Mouse (Mus musculus): ENCODE measurements around the gene Wdr83os. TPM values are rescaled to one million over a fixed set of nuclear protein-coding genes. Genes with fewer than 3 reads are reported as not detected.
A peak's percentile ranks its signal among the peaks of the same experiment; 100 is the strongest.
"Not testable (repeated sequence)": the region's sequence is repeated elsewhere in the genome, so short reads cannot be mapped to it uniquely, and the experiment has no call there.

Wdr83os gene
- polyA plus RNA-seq, 1 experiment, result 139 TPM

GRCm38 (mm10) chr8:85071514-85072281 lies 8.8 kb upstream of the Wdr83os start, which contains the start of gene Dhps:
Dhps (plus strand) TSS chr8:85071757.
- DNase-seq (ENCODE audit: low read depth, low spot score), result peak; percentile 67
- WGBS, result under 1% methylated on average over 68 of the region's 68 CpGs

- 30% methylated on average over 9 of the region's 9 CpGs for WGBS
Measured at GRCm38 (mm10) chr8:85072364-85072929, 8.1 kb upstream of the Wdr83os start.

GRCm38 (mm10) chr8:85073041-85073612 lies 7.4 kb upstream of the Wdr83os start:
- 93% methylated on average over 15 of the region's 15 CpGs for WGBS
- no peak for DNase-seq (ENCODE audit: low read depth, low spot score)

More at GRCm38 (mm10) chr8:85072364-85072929, 8.1 kb upstream of the Wdr83os start:
- DNase-seq (ENCODE audit: low read depth, low spot score), result no peak

GRCm38 (mm10) chr8:85074167-85074566 lies 6.4 kb upstream of the Wdr83os start:
- DNase-seq (ENCODE audit: low read depth, low spot score), result no peak
- WGBS, result 75% methylated on average over 10 of the region's 10 CpGs

- no peak for DNase-seq (ENCODE audit: low read depth, low spot score)
- WGBS, result 91% methylated on average over 10 of the region's 10 CpGs
Measured at GRCm38 (mm10) chr8:85074617-85075016, 5.9 kb upstream of the Wdr83os start.

- DNase-seq (ENCODE audit: low read depth, low spot score), result no peak
- WGBS, result 79% methylated on average over 9 of the region's 9 CpGs
Measured at GRCm38 (mm10) chr8:85076001-85076400, 4.5 kb upstream of the Wdr83os start.

- WGBS, result 2% methylated on average over 2 of the region's 2 CpGs
- DNase-seq (ENCODE audit: low read depth, low spot score), result peak; percentile 45
Measured at GRCm38 (mm10) chr8:85076993-85077392, 3.5 kb upstream of the Wdr83os start.

GRCm38 (mm10) chr8:85080214-85080531 lies 367 bp upstream of the Wdr83os start:
- no peak for DNase-seq (ENCODE audit: low read depth, low spot score)
- WGBS, result 1% methylated on average over 25 of the region's 25 CpGs

GRCm38 (mm10) chr8:85081216-85081555 lies 646 bp downstream of the Wdr83os start, which contains the start of gene Wdr83:
Wdr83 (minus strand) TSS chr8:85081306.
- under 1% methylated on average over 9 of the region's 9 CpGs for WGBS
- DNase-seq (ENCODE audit: low read depth, low spot score), result peak; percentile 21

GRCm38 (mm10) chr8:85082169-85082568 lies 1.6 kb downstream of the Wdr83os start:
- DNase-seq (ENCODE audit: low read depth, low spot score), result not testable (repeated sequence)
- 76% methylated on average over 4 of the region's 4 CpGs for WGBS

- under 1% methylated on average over 30 of the region's 30 CpGs for WGBS
- DNase-seq (ENCODE audit: low read depth, low spot score), result peak; percentile 94
Measured at GRCm38 (mm10) chr8:85083108-85083813, 2.7 kb downstream of the Wdr83os start, which contains the start of gene Man2b1. Man2b1 (plus strand) TSS chr8:85083270.

- WGBS, result 76% methylated on average over 8 of the region's 8 CpGs
- no peak for DNase-seq (ENCODE audit: low read depth, low spot score)
Measured at GRCm38 (mm10) chr8:85084633-85085032, 4.1 kb downstream of the Wdr83os start.

GRCm38 (mm10) chr8:85086238-85086637 lies 5.7 kb downstream of the Wdr83os start:
- no peak for DNase-seq (ENCODE audit: low read depth, low spot score)
- WGBS, result 85% methylated on average over 3 of the region's 3 CpGs

GRCm38 (mm10) chr8:85088771-85089170 lies 8.2 kb downstream of the Wdr83os start:
- 74% methylated on average over 2 of the region's 2 CpGs for WGBS
- DNase-seq (ENCODE audit: low read depth, low spot score), result no peak

GRCm38 (mm10) chr8:85090856-85091255 lies 10.3 kb downstream of the Wdr83os start:
- DNase-seq (ENCODE audit: low read depth, low spot score), result no peak
- WGBS, result 77% methylated on average over 11 of the region's 11 CpGs

GRCm38 (mm10) chr8:85091526-85092090 lies 11.1 kb downstream of the Wdr83os start:
- no peak for DNase-seq (ENCODE audit: low read depth, low spot score)
- 66% methylated on average over 21 of the region's 21 CpGs for WGBS

GRCm38 (mm10) chr8:85095051-85095450 lies 14.5 kb downstream of the Wdr83os start:
- 95% methylated on average over 13 of the region's 13 CpGs for whole genome bisulfite sequencing
- no peak for DNase-seq (ENCODE audit: low read depth, low spot score)

- WGBS, result 96% methylated on average over 7 of the region's 7 CpGs
Measured at GRCm38 (mm10) chr8:85095566-85095965, 15.0 kb downstream of the Wdr83os start.

GRCm38 (mm10) chr8:85096196-85096595 lies 15.7 kb downstream of the Wdr83os start:
- DNase-seq (ENCODE audit: low read depth, low spot score), result no peak
- WGBS, result 94% methylated on average over 16 of the region's 16 CpGs

More at GRCm38 (mm10) chr8:85095566-85095965, 15.0 kb downstream of the Wdr83os start:
- no peak for DNase-seq (ENCODE audit: low read depth, low spot score)

GRCm38 (mm10) chr8:85096850-85097249 lies 16.3 kb downstream of the Wdr83os start:
- 82% methylated on average over 4 of the region's 4 CpGs for WGBS
- DNase-seq (ENCODE audit: low read depth, low spot score), result no peak

Measured in large intestine, adult 2 months (tissue).